Mouse (Mus musculus): ENCODE data around the gene Chrng. TPM values are rescaled to one million over a fixed set of nuclear protein-coding genes. Genes with fewer than 3 reads are reported as not detected.
A peak's percentile ranks its signal among the peaks of the same experiment; 100 is the strongest.

Chrng gene
- polyA plus RNA-seq, 1 experiment from 2014 or later = 1.5 TPM

DNA sequence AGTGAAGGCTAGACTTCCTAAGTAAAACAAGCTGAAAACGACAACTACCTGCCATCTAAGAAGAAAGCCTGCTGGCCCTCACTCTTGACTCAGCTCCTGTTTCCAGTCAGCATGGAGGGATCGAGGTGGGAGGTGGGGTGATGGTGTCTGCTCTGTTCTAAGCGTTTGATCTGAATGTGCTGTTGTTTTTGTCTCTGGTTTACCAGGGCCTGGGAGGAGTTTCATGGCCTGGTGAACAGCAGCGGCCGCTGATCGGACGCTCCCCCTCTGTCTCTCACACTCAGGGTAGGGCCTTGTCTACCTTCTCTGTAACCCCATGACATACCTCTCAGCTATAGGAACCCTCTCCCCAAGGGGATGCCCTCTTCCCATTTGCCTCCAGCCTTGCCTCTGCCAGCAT is 27.7 kb downstream of the Chrng start:
- H3K4me3 ChIP-seq (ENCODE audit: control insufficient read depth in 1 of 2, insufficient read depth in 1 of 2, low read depth in 1 of 2, low read length in 2 of 2) = no peak overlapping the region
- no peak overlapping the region for H3K27ac ChIP-seq (replicated peaks in 1 of 2; ENCODE audit: control insufficient read depth in 1 of 2, insufficient read depth in 1 of 2, low read depth in 2 of 2, low read length in 2 of 2)
- no peaks in the 10 kb centered on the region for H3K4me1 ChIP-seq (ENCODE audit: control insufficient read depth in 2 of 2, insufficient read depth in 2 of 2, low read length in 2 of 2)
- H3K9ac ChIP-seq (ENCODE audit: low read length) = no peak overlapping the region
- no peaks in the 10 kb centered on the region for H3K27me3 ChIP-seq (ENCODE audit: control insufficient read depth, insufficient read depth, low read length)
- peaks cover 97% of the 10 kb centered on the region for H3K36me3 ChIP-seq (ENCODE audit: control insufficient read depth, insufficient read depth, low read length)
- 80% methylated on average over 7 of the region's 7 CpGs for WGBS
- H3K9me3 ChIP-seq (ENCODE audit: control insufficient read depth, low read length) = no peaks in the 10 kb centered on the region
- H3K4me2 ChIP-seq (ENCODE audit: low read length) = no peak overlapping the region
- no peak for ATAC-seq (ENCODE audit: insufficient number of reproducible peaks, insufficient read depth, low FRiP score, low read depth)

DNA sequence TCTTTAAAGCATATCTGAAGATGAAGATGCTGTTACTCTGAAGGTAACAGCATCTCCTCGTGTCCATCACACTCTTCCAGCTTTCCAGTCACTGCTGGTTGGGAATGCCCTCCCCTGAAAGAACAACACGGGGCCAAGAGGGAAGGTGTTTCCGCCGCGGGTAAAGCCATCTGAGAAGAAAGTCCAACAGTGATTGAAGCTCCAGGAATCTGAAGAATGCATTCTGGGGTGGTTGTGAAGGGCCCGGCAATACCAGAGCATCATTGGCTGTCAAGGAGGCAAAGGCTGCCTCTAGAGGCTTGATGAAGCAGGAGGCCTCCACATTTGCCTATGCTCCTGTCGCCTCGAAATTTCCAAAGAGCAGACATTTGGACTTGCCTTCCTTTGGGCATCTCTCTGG is 34.6 kb downstream of the Chrng start:
- peaks cover 53% of the 10 kb centered on the region for H3K36me3 ChIP-seq (ENCODE audit: control insufficient read depth, insufficient read depth, low read length)
- WGBS = 29% methylated on average over 8 of the region's 8 CpGs
- ATAC-seq (ENCODE audit: insufficient number of reproducible peaks, insufficient read depth, low FRiP score, low read depth) = no peak

DNA sequence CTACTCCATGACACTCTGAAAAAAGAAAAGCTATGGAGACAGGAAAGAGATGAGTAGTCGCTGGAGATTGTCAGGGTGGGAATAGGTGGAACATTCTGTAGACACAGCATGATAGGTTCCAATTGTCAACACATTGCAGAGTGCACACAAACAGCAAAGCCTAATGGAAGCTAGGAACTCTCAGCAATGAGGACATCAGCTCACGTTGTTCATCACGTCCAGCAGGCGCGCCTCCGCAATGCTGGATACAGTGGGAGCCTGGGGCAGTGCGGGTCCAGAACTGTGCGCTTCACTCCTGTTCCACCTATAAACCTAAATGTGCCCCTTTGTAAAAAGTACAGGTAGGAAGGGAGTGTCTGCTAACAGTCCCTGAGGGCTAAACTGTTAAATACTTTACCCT is 38.6 kb downstream of the Chrng start:
- Histone ChIP-seq H3K27ac (replicated peaks in 1 of 2; ENCODE audit: control insufficient read depth in 1 of 2, insufficient read depth in 1 of 2, low read depth in 2 of 2, low read length in 2 of 2) (no peak overlapping the region), H3K4me3 (ENCODE audit: control insufficient read depth in 1 of 2, insufficient read depth in 1 of 2, low read depth in 1 of 2, low read length in 2 of 2) (no peak overlapping the region), H3K4me1 (ENCODE audit: control insufficient read depth in 2 of 2, insufficient read depth in 2 of 2, low read length in 2 of 2) (peaks cover 3 to 5% of the 10 kb centered on the region in 2 experiments; a peak in 1 of 4 replicates), H3K36me3 (ENCODE audit: control insufficient read depth, insufficient read depth, low read length) (peaks cover 15% of the 10 kb centered on the region), H3K9me3 (ENCODE audit: control insufficient read depth, low read length) (no peaks in the 10 kb centered on the region), H3K9ac (ENCODE audit: low read length) (no peak overlapping the region), H3K4me2 (ENCODE audit: low read length) (no peak overlapping the region), H3K27me3 (ENCODE audit: control insufficient read depth, insufficient read depth, low read length) (no peaks in the 10 kb centered on the region)
- ATAC-seq (ENCODE audit: insufficient number of reproducible peaks, insufficient read depth, low FRiP score, low read depth) = no peak
- WGBS = 82% methylated on average over 8 of the region's 8 CpGs

More for the DNA sequence above, 34.6 kb downstream of the Chrng start:
- Histone ChIP-seq H3K27ac (replicated peaks in 1 of 2; ENCODE audit: control insufficient read depth in 1 of 2, insufficient read depth in 1 of 2, low read depth in 2 of 2, low read length in 2 of 2) (no peak overlapping the region), H3K27me3 (ENCODE audit: control insufficient read depth, insufficient read depth, low read length) (no peaks in the 10 kb centered on the region), H3K4me1 (ENCODE audit: control insufficient read depth in 2 of 2, insufficient read depth in 2 of 2, low read length in 2 of 2) (peaks cover 3 to 5% of the 10 kb centered on the region in 2 experiments; a peak in 1 of 4 replicates), H3K4me3 (ENCODE audit: control insufficient read depth in 1 of 2, insufficient read depth in 1 of 2, low read depth in 1 of 2, low read length in 2 of 2) (no peak overlapping the region), H3K4me2 (ENCODE audit: low read length) (no peak overlapping the region), H3K9me3 (ENCODE audit: control insufficient read depth, low read length) (no peaks in the 10 kb centered on the region), H3K9ac (ENCODE audit: low read length) (no peak overlapping the region)

DNA sequence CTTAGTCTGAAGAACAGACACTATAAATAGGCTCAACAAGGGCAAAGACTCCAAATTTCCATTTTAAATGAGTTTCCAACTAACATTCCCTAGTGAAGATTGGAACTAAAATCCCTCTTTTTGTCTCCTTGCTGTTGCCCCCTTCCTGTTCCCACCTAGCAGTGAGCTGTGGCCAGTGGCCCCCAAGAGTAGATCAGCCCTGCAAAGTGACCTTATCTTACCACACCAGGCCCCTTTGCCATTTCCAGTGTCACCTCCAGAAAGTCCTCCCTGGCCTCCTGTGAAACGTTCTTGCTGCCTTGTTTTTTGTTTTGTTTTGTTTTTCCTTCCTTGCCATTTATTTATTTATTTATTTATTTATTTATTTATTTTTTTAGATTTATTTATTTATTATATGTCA is 41.0 kb downstream of the Chrng start:
- H3K9me3 ChIP-seq (ENCODE audit: control insufficient read depth, low read length) = no peaks in the 10 kb centered on the region
- no peaks in the 10 kb centered on the region for H3K4me1 ChIP-seq (ENCODE audit: control insufficient read depth in 2 of 2, insufficient read depth in 2 of 2, low read length in 2 of 2)
- no peak for ATAC-seq (ENCODE audit: insufficient number of reproducible peaks, insufficient read depth, low FRiP score, low read depth)
- no peaks in the 10 kb centered on the region for H3K27me3 ChIP-seq (ENCODE audit: control insufficient read depth, insufficient read depth, low read length)
- H3K4me3 ChIP-seq (ENCODE audit: control insufficient read depth in 1 of 2, insufficient read depth in 1 of 2, low read depth in 1 of 2, low read length in 2 of 2) = no peak overlapping the region
- no peak overlapping the region for H3K9ac ChIP-seq (ENCODE audit: low read length)
- no peaks in the 10 kb centered on the region for H3K36me3 ChIP-seq (ENCODE audit: control insufficient read depth, insufficient read depth, low read length)
- no peak overlapping the region for H3K4me2 ChIP-seq (ENCODE audit: low read length)
- H3K27ac ChIP-seq (replicated peaks in 1 of 2; ENCODE audit: control insufficient read depth in 1 of 2, insufficient read depth in 1 of 2, low read depth in 2 of 2, low read length in 2 of 2) = no peak overlapping the region
- 19% methylated on average over 1 of the region's 1 CpGs for WGBS

DNA sequence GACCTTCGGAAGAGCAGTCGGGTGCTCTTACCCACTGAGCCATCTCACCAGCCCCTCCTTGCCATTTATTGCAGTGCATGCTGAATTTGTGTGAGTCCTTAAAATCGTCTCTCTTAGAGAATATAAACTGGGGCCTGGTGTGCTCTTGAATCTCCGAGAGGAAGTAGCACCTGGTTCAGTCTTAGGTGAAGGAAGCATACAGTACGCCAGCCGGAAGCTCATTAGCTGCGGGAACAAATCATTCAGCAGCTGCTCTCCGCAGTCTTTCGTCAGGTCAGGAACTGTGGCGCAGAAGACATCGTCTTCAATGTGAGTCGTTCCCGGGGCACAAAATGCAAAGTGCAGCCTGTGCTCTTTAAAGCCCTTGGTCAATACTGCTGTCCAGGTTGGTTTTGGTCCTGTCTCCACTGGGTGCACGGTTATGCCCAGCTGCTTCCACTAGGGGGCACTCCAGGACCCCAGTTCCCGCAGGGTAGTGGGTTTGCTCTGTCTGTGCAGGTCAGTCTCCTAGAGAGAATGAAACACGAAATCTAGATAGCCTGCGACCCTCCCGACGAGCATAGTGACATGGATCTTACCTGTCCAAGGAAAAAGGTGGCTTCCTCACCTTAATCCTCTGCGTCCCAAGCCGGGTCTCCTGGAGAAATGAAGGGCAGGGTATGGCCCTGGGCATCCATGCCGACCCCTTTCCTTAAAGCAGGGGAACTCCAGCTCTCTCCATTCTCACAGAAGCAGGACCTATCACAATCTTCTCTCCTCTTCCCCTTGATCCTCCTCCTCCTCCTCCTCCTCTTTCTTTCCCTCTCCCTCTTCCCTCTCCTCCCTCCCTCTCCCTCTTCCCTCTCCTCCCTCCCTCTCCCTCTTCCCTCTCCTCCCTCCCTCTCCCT is 41.7 kb downstream of the Chrng start:
- Histone ChIP-seq H3K27ac (replicated peaks in 1 of 2; ENCODE audit: control insufficient read depth in 1 of 2, insufficient read depth in 1 of 2, low read depth in 2 of 2, low read length in 2 of 2) (no peak overlapping the region), H3K36me3 (ENCODE audit: control insufficient read depth, insufficient read depth, low read length) (no peaks in the 10 kb centered on the region), H3K9me3 (ENCODE audit: control insufficient read depth, low read length) (no peaks in the 10 kb centered on the region), H3K4me2 (ENCODE audit: low read length) (peak overlapping the region; percentile 35; the same call in 1 of the 2 replicates), H3K9ac (ENCODE audit: low read length) (no peak overlapping the region), H3K4me3 (ENCODE audit: control insufficient read depth in 1 of 2, insufficient read depth in 1 of 2, low read depth in 1 of 2, low read length in 2 of 2) (no peak overlapping the region), H3K4me1 (ENCODE audit: control insufficient read depth in 2 of 2, insufficient read depth in 2 of 2, low read length in 2 of 2) (no peaks in the 10 kb centered on the region), H3K27me3 (ENCODE audit: control insufficient read depth, insufficient read depth, low read length) (no peaks in the 10 kb centered on the region)
- WGBS = 26% methylated on average over 22 of the region's 22 CpGs
- ATAC-seq (ENCODE audit: insufficient number of reproducible peaks, insufficient read depth, low FRiP score, low read depth) = no peak

DNA sequence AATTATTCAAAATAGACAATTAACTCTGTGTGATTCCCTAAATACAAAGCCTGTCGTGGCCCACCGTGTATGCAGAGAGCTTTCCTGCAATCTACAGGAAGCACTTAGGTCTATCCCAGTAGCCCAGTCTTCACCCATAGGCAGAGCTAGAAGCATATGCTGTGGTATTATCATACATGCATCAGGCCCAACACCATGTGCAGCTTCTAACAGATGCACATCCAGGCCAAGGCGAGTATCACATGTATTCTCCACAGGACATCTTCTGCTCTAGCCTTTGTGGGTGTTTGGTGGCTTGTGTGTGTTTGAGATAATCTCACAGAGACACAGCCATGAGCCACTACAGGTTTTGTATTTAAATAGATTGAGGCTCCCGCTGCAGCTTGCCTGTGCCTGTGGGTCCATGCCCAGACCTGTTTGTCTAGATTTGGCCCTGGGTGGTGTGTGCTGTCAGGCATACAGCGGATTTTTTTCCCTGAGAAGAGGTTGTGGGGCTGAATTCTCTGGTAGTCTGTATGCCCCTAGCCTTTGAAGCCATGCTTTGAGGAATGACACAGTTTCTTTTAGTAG is 47.7 kb downstream of the Chrng start:
- Histone ChIP-seq H3K9ac (ENCODE audit: low read length) (no peak overlapping the region), H3K4me2 (ENCODE audit: low read length) (no peak overlapping the region), H3K27ac (replicated peaks in 1 of 2; ENCODE audit: control insufficient read depth in 1 of 2, insufficient read depth in 1 of 2, low read depth in 2 of 2, low read length in 2 of 2) (no peak overlapping the region), H3K9me3 (ENCODE audit: control insufficient read depth, low read length) (no peaks in the 10 kb centered on the region), H3K36me3 (ENCODE audit: control insufficient read depth, insufficient read depth, low read length) (no peaks in the 10 kb centered on the region), H3K27me3 (ENCODE audit: control insufficient read depth, insufficient read depth, low read length) (peaks cover 3% of the 10 kb centered on the region; the same call in 1 of the 2 replicates), H3K4me3 (ENCODE audit: control insufficient read depth in 1 of 2, insufficient read depth in 1 of 2, low read depth in 1 of 2, low read length in 2 of 2) (no peak overlapping the region), H3K4me1 (ENCODE audit: control insufficient read depth in 2 of 2, insufficient read depth in 2 of 2, low read length in 2 of 2) (no peaks in the 10 kb centered on the region)
- 56% methylated on average over 5 of the region's 5 CpGs for WGBS
- ATAC-seq (ENCODE audit: insufficient number of reproducible peaks, insufficient read depth, low FRiP score, low read depth) = no peak

DNA sequence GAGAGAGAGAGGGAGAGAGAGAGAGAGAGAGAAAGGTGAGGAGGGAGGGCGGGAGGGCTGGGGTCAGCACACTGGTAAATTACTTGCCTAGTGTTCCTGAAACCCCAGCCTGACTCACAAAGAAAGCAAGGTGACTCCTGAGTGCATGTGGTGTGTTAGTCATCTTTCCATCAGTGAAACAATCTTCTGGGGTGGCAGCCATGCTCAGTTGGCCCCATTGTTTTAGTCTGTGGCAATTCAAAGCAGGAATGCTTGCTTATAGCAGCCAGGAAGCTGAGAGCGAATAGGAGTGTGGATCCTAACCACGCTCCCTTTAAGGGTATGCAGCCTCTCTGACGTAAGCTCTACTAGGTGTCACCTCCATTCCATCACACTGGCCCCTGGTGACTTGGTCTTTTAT is 50.7 kb downstream of the Chrng start:
- no peak for ATAC-seq (ENCODE audit: insufficient number of reproducible peaks, insufficient read depth, low FRiP score, low read depth)
- Histone ChIP-seq H3K4me1 (ENCODE audit: control insufficient read depth in 2 of 2, insufficient read depth in 2 of 2, low read length in 2 of 2) (no peaks in the 10 kb centered on the region), H3K9me3 (ENCODE audit: control insufficient read depth, low read length) (no peaks in the 10 kb centered on the region), H3K9ac (ENCODE audit: low read length) (no peak overlapping the region), H3K4me3 (ENCODE audit: control insufficient read depth in 1 of 2, insufficient read depth in 1 of 2, low read depth in 1 of 2, low read length in 2 of 2) (no peak overlapping the region), H3K4me2 (ENCODE audit: low read length) (no peak overlapping the region), H3K36me3 (ENCODE audit: control insufficient read depth, insufficient read depth, low read length) (no peaks in the 10 kb centered on the region), H3K27me3 (ENCODE audit: control insufficient read depth, insufficient read depth, low read length) (peaks cover 19% of the 10 kb centered on the region), H3K27ac (replicated peaks in 1 of 2; ENCODE audit: control insufficient read depth in 1 of 2, insufficient read depth in 1 of 2, low read depth in 2 of 2, low read length in 2 of 2) (no peak overlapping the region)
- 56% methylated on average over 4 of the region's 4 CpGs for WGBS
